Mouse (Mus musculus): Measurements from ENCODE around the gene Fyco1. TPM values are rescaled to one million over a fixed set of nuclear protein-coding genes. Genes with fewer than 3 reads are reported as not detected.

Fyco1 gene
- polyA plus RNA-seq, 1 experiment, result 25.5 TPM

DNA sequence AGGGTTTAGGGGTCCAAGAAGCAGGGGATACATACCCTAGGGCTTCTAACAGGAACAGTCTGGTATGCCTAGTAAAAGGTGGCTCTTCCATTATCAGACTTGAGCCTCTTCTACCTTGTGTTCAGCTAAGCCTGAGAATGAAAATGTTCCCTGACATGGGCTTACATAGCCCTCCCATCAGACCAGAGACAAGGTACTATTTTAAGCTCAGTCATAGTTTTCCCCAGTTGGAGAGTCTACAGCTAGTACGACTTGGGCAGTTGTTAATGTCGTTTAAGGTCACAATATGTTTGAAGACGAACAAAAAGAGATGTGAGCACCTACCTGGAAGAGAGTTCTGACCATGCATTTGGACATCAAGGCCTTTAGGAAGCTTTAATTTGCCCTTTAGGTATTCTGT, 7.2 kb downstream of the Fyco1 start:
- Histone ChIP-seq H3K27ac (ENCODE audit: control insufficient read depth, insufficient read depth, low read depth, low read length) (no peak overlapping the region), H3K4me1 (ENCODE audit: control insufficient read depth, insufficient read depth, low read length) (no peaks in the 10 kb centered on the region), H3K36me3 (ENCODE audit: control insufficient read depth, insufficient read depth, low read length) (no peaks in the 10 kb centered on the region), H3K4me3 (ENCODE audit: control insufficient read depth, low read depth, low read length) (no peak overlapping the region), H3K27me3 (ENCODE audit: control insufficient read depth, insufficient read depth, low read length) (no peaks in the 10 kb centered on the region)
- TF ChIP-seq POLR2A (IDR thresholded peaks at IDR 0.05; ENCODE audit: control insufficient read depth, low read depth, low read length), result no peak
- no peak for TF ChIP-seq CTCF (IDR thresholded peaks at IDR 0.05; ENCODE audit: control insufficient read depth, insufficient read depth, insufficient replicate concordance, low read depth, low read length)

DNA sequence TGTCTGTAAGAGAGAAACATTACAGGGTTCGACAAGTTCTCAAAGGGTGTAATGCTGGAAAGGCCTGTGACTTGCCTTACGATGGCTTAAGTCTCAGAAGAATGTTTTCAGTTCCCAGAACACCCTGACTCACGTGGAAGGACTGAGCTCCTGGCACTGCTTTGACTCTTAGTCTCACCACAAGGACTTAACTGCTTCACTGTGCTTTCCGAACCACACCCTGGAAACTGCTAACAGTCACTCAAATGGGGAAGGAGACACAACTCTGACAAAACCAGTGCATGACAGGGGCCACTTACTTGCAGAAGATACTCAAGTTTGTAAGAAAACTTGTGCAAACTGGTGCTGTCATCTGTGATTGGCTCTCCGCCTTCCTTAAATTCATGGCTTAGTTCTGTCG, 11.5 kb downstream of the Fyco1 start:
- TF ChIP-seq POLR2A (IDR thresholded peaks at IDR 0.05; ENCODE audit: control insufficient read depth, low read depth, low read length) (no peak), CTCF (IDR thresholded peaks at IDR 0.05; ENCODE audit: control insufficient read depth, insufficient read depth, insufficient replicate concordance, low read depth, low read length) (no peak)
- H3K27ac ChIP-seq (ENCODE audit: control insufficient read depth, insufficient read depth, low read depth, low read length), result no peak overlapping the region
- no peak overlapping the region for H3K4me3 ChIP-seq (ENCODE audit: control insufficient read depth, low read depth, low read length)
- no peaks in the 10 kb centered on the region for H3K4me1 ChIP-seq (ENCODE audit: control insufficient read depth, insufficient read depth, low read length)
- 0 out of 2 replicates have a peak, but pooled peaks cover 4% of the 10 kb centered on the region for H3K36me3 ChIP-seq (ENCODE audit: control insufficient read depth, insufficient read depth, low read length)
- no peaks in the 10 kb centered on the region for H3K27me3 ChIP-seq (ENCODE audit: control insufficient read depth, insufficient read depth, low read length)

DNA sequence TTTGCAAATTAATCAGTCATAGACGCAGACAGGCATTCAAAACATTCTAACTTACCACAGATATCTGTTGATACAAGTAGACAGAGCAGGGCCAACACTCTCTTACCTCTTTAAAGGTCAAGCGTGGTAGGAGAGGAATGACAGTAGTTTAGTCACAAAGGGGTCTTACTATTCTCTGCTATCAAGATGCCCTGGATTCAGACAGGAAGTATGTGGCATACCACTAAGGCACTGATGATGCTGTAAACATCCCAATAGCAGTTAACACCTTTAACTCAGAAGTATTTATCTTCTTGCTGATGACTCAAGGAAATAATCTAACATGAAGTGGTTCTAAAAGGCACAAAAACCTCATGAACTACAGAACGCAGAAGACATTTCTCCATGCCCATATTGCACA, 15.8 kb downstream of the Fyco1 start:
- Histone ChIP-seq H3K4me3 (ENCODE audit: control insufficient read depth, low read depth, low read length) (no peak overlapping the region), H3K27me3 (ENCODE audit: control insufficient read depth, insufficient read depth, low read length) (no peaks in the 10 kb centered on the region), H3K36me3 (ENCODE audit: control insufficient read depth, insufficient read depth, low read length) (peaks cover 4% of the 10 kb centered on the region), H3K4me1 (ENCODE audit: control insufficient read depth, insufficient read depth, low read length) (no peaks in the 10 kb centered on the region), H3K27ac (ENCODE audit: control insufficient read depth, insufficient read depth, low read depth, low read length) (no peak overlapping the region)
- no peak for TF ChIP-seq POLR2A (IDR thresholded peaks at IDR 0.05; ENCODE audit: control insufficient read depth, low read depth, low read length)
- TF ChIP-seq CTCF (IDR thresholded peaks at IDR 0.05; ENCODE audit: control insufficient read depth, insufficient read depth, insufficient replicate concordance, low read depth, low read length), result no peak

DNA sequence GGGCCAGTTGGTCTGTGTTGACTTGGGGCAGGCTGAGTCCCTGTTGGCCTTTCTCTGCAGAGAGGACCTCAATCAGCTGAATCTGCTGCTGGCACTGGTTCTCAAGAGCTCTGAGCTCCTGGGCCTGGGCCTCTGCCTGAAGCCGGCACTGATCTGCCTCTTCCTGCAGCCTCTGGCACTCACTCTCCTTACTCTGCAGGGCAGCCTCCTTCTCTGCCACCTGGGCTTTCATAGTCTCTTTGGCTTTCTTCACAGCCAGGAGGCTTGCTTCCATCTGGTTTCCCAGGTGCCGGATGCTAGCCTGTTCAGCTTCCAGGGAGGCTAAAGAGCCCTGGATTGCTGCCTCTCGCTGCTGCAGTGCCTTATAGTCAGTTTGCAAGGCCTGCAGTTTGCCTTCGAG, 22.8 kb downstream of the Fyco1 start:
- no peaks in the 10 kb centered on the region for H3K4me1 ChIP-seq (ENCODE audit: control insufficient read depth, insufficient read depth, low read length)
- peaks cover 3% of the 10 kb centered on the region for H3K36me3 ChIP-seq (ENCODE audit: control insufficient read depth, insufficient read depth, low read length)
- no peak overlapping the region for H3K27ac ChIP-seq (ENCODE audit: control insufficient read depth, insufficient read depth, low read depth, low read length)
- H3K4me3 ChIP-seq (ENCODE audit: control insufficient read depth, low read depth, low read length), result no peak overlapping the region
- TF ChIP-seq POLR2A (IDR thresholded peaks at IDR 0.05; ENCODE audit: control insufficient read depth, low read depth, low read length), result no peak
- TF ChIP-seq CTCF (IDR thresholded peaks at IDR 0.05; ENCODE audit: control insufficient read depth, insufficient read depth, insufficient replicate concordance, low read depth, low read length), result no peak
- H3K27me3 ChIP-seq (ENCODE audit: control insufficient read depth, insufficient read depth, low read length), result no peaks in the 10 kb centered on the region

DNA sequence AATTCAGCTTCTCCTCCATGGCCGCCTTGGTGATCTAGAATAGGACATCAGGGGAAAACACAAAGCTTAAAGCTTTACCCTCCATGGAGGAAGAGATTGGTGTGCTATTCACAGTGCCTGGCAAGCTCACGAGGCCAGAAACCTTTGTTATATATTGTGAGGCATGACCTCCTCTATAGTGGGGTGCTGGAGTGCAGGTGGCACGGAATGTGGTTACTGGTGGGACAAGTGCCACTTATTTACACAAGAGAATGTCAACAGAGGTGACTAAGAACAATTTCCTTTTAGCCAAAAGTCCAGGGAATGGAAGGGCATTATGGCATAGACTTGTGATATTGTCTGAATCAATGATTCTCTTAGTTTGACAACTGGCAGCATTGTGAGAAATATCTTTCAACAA, 25.1 kb downstream of the Fyco1 start:
- Histone ChIP-seq H3K4me1 (ENCODE audit: control insufficient read depth, insufficient read depth, low read length) (no peaks in the 10 kb centered on the region), H3K4me3 (ENCODE audit: control insufficient read depth, low read depth, low read length) (no peak overlapping the region), H3K27me3 (ENCODE audit: control insufficient read depth, insufficient read depth, low read length) (no peaks in the 10 kb centered on the region), H3K27ac (ENCODE audit: control insufficient read depth, insufficient read depth, low read depth, low read length) (no peak overlapping the region), H3K36me3 (ENCODE audit: control insufficient read depth, insufficient read depth, low read length) (peaks cover 6% of the 10 kb centered on the region)
- TF ChIP-seq CTCF (IDR thresholded peaks at IDR 0.05; ENCODE audit: control insufficient read depth, insufficient read depth, insufficient replicate concordance, low read depth, low read length), result no peak
- TF ChIP-seq POLR2A (IDR thresholded peaks at IDR 0.05; ENCODE audit: control insufficient read depth, low read depth, low read length), result no peak

DNA sequence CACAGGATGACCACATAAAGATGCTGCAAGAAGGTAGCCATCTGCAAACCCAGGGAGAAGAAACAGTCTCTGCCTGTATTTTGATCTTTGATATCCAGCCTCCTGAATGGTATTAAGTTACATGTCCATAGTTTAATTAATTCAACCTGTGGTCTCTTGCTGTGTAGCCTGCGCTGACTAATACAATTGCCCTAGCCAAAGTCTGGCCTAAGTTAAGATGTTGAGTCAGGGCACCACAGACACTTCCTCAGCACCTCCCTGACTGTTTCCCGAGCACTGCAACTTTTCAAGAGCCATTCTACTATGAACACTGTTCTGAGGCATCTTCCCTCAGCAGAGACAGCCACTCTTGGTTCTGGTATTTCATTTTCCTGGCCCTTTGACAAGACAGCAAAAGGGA, 33.1 kb downstream of the Fyco1 start:
- H3K4me3 ChIP-seq (ENCODE audit: control insufficient read depth, low read depth, low read length), result no peak overlapping the region
- no peaks in the 10 kb centered on the region for H3K27me3 ChIP-seq (ENCODE audit: control insufficient read depth, insufficient read depth, low read length)
- no peak for TF ChIP-seq CTCF (IDR thresholded peaks at IDR 0.05; ENCODE audit: control insufficient read depth, insufficient read depth, insufficient replicate concordance, low read depth, low read length)
- H3K36me3 ChIP-seq (ENCODE audit: control insufficient read depth, insufficient read depth, low read length), result peaks cover 2% of the 10 kb centered on the region; the same call in 1 of the 2 replicates
- H3K27ac ChIP-seq (ENCODE audit: control insufficient read depth, insufficient read depth, low read depth, low read length), result no peak overlapping the region
- H3K4me1 ChIP-seq (ENCODE audit: control insufficient read depth, insufficient read depth, low read length), result no peaks in the 10 kb centered on the region

DNA sequence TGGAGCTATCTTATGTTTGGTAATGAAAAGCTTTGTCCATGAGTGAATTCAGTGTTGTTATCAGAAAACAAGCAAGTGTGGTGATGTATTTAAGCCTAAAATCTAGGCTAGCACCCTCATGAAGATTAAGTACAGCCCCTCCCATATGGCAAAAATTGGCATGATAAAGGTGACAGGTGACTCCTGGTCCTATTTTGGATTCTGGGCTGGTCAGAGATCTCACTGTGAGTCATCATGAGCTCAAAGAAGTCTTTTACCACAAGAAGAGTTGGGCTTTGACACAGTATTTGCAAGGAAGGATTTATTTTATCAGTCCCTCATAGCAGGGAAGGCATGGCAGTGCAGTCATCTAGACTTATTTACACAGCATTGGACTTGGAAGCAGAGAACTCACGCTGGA, 35.7 kb downstream of the Fyco1 start:
- TF ChIP-seq POLR2A (IDR thresholded peaks at IDR 0.05; ENCODE audit: control insufficient read depth, low read depth, low read length), result no peak
- TF ChIP-seq CTCF (IDR thresholded peaks at IDR 0.05; ENCODE audit: control insufficient read depth, insufficient read depth, insufficient replicate concordance, low read depth, low read length), result no peak
- no peaks in the 10 kb centered on the region for H3K4me1 ChIP-seq (ENCODE audit: control insufficient read depth, insufficient read depth, low read length)
- H3K36me3 ChIP-seq (ENCODE audit: control insufficient read depth, insufficient read depth, low read length), result no peaks in the 10 kb centered on the region; the same call in 1 of the 2 replicates
- H3K27ac ChIP-seq (ENCODE audit: control insufficient read depth, insufficient read depth, low read depth, low read length), result no peak overlapping the region
- no peak overlapping the region for H3K4me3 ChIP-seq (ENCODE audit: control insufficient read depth, low read depth, low read length)
- H3K27me3 ChIP-seq (ENCODE audit: control insufficient read depth, insufficient read depth, low read length), result no peaks in the 10 kb centered on the region

DNA sequence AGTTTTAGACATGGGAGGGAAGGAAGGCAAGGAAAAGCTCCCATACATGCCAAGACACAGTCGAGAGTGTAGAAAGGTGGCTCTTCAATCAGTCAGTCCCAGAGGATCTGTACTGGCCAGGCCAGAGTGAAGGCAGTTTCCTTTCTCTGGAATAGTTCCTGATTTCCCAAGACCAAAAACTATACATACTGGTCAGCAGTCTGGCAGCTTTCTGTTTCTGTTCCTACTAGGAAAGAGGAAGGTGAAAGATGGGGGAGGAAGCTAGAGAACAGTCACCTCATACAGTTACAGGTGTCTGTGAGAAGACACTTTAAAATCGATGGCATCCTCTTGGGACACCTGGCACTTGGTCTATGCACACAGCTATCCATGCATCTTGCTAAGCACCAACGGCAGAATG, 36.3 kb downstream of the Fyco1 start:
- no peak overlapping the region for H3K27ac ChIP-seq (ENCODE audit: control insufficient read depth, insufficient read depth, low read depth, low read length)
- H3K36me3 ChIP-seq (ENCODE audit: control insufficient read depth, insufficient read depth, low read length), result peaks cover 1% of the 10 kb centered on the region
- TF ChIP-seq CTCF (IDR thresholded peaks at IDR 0.05; ENCODE audit: control insufficient read depth, insufficient read depth, insufficient replicate concordance, low read depth, low read length) (no peak), POLR2A (IDR thresholded peaks at IDR 0.05; ENCODE audit: control insufficient read depth, low read depth, low read length) (no peak)
- H3K4me1 ChIP-seq (ENCODE audit: control insufficient read depth, insufficient read depth, low read length), result no peaks in the 10 kb centered on the region
- H3K4me3 ChIP-seq (ENCODE audit: control insufficient read depth, low read depth, low read length), result no peak overlapping the region
- no peaks in the 10 kb centered on the region for H3K27me3 ChIP-seq (ENCODE audit: control insufficient read depth, insufficient read depth, low read length)

Data from testis, adult 2 months (tissue).